Mouse (Mus musculus) splenic B cell, adult 2 months (primary cell): ENCODE results near the gene Man1b1.
A peak's percentile ranks its signal among the peaks of the same experiment; 100 is the strongest.

Source experiments
- DNase-seq: peaks from one replicate; pipeline ENCODE4 v3.0.0-alpha.2; 2011; ENCODE audit warnings: low read depth, low spot score
- H3K27me3 ChIP-seq: 2 replicates; pipeline ENCODE4 v1.6.1; 2012; ENCODE audit warnings: mild to moderate bottlenecking, low read length, moderate library complexity, mixed read lengths; ENCODE audit not compliant: control insufficient read depth, poor library complexity, insufficient read depth, severe bottlenecking
- H3K36me3 ChIP-seq: 2 replicates; pipeline ENCODE4 v1.6.1; 2012; ENCODE audit warnings: mild to moderate bottlenecking, low read length, moderate library complexity, mixed read lengths; ENCODE audit not compliant: control insufficient read depth, poor library complexity, insufficient read depth, severe bottlenecking

Gene Man1b1

GRCm38 (mm10) chr2:25297093-25297492, 35.0 kb upstream of the Man1b1 start:
- no peak for DNase-seq
- no peaks in the 10 kb centered on the region for H3K27me3 ChIP-seq
- no peaks in the 10 kb centered on the region for H3K36me3 ChIP-seq

GRCm38 (mm10) chr2:25298046-25298445, 34.1 kb upstream of the Man1b1 start:
- DNase-seq: no peak
- no peaks in the 10 kb centered on the region for H3K36me3 ChIP-seq
- no peaks in the 10 kb centered on the region for H3K27me3 ChIP-seq

- Histone ChIP-seq H3K36me3 (no peaks in the 10 kb centered on the region), H3K27me3 (no peaks in the 10 kb centered on the region)
- no peak for DNase-seq
These were observed 28.7 kb upstream of the Man1b1 start for GRCm38 (mm10) chr2:25303452-25303851.

DNA sequence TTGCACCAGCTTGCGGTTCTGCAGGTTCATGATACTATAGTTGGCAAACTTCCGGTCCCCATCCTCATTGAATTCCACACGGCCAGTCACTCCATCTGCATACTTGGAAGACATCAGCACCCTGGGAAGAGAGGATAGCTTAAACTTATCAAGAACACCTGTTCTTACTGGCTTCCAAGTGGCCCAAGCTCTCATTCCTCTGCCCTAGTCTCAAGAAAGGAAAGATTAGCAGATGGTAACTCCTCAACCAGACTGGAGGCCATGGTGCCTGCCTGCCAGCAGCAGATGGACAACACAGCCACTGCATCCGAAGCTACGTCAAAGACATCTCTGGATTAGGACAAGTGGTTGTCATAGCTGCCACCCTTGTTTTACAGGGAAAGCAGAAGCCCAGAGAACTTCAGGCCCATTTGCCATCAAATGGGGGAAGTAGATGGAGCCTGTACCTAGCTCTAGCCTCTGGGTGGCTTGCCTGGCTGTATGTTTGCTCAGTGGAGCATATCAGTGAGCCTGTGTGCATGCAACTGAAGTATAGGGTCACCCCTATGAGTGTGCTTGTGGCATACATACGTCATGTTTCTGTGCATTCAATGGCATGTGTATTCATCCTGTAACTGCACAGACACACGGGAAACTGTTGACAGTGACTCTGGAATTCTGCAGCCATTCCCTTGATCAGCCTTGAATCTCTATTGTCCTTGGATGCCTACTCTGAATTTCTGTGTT, 28.0 kb upstream of the Man1b1 start:
- Histone ChIP-seq H3K36me3 (no peaks in the 10 kb centered on the region), H3K27me3 (no peaks in the 10 kb centered on the region)
- DNase-seq: peak; percentile 33

DNA sequence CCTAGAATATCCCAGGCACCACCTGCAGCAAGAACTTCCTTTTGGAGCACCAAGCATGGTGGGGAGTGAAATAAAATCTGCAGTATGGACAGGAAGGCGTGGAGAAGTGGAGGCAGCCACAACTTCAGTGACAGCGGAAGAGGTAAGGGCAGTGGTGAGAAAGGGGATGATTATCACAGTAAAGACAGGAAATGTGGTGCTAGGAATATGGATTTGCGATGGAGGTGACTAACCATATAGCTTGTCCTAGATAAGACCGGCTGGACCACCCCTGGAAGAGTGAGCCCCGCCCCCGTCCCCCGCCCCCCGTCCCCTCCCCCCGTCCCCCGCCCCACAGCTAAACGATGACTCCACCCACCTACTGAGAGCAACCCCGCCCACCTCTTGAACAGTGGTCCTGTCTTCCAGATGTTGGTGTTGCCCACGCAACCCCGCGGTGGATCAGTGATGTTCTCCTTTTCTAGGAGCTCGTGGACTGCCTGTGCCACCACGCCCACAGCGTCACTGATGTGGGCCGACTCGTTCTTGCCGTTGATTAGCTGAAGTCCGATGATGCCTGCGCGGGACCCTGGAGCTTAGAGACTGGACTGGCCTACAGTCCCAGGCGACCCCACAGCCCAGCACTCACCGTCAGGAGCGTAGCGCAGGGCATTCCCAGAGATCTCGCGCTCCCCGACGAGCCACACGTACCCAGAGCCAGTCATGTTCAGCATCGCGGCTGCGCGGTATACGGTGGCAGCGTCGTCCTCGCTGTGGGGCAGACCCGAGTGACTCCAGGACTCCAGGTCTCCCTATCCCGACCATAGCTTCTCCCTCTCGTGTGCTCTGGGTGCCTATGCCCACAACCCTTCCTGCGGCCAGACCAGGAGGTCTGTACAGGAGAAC, 27.2 kb upstream of the Man1b1 start:
- H3K27me3 ChIP-seq: no peaks in the 10 kb centered on the region
- peak; percentile 60 for DNase-seq
- H3K36me3 ChIP-seq: no peaks in the 10 kb centered on the region

GRCm38 (mm10) chr2:25305587-25306359, 26.4 kb upstream of the Man1b1 start:
- Histone ChIP-seq H3K36me3 (no peaks in the 10 kb centered on the region), H3K27me3 (no peaks in the 10 kb centered on the region)
- no peak for DNase-seq

DNA sequence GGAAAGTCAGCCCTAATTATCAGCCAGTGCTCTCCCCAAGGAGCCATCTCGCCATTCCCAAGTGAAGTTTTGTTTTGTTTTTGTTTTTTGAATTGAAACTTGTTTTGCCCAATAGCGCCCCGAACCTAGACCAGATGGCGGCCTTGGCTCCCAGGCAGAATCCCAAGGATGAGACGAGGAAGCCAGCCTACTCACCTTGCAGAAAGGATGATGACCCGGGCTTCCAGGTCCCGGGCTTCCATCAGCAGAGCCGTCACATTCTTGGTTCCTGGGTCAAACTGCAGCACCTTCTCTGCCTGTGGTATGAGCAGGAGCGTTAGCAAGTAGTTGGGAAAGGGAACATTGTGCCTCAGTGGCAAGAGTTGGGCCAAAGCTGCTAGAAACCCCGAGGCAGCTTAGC, 22.0 kb upstream of the Man1b1 start:
- DNase-seq: no peak
- Histone ChIP-seq H3K36me3 (no peaks in the 10 kb centered on the region), H3K27me3 (no peaks in the 10 kb centered on the region)

- H3K27me3 ChIP-seq: no peaks in the 10 kb centered on the region
- no peak for DNase-seq
- H3K36me3 ChIP-seq: no peaks in the 10 kb centered on the region
These were observed 21.2 kb upstream of the Man1b1 start for GRCm38 (mm10) chr2:25310969-25311368.

DNA sequence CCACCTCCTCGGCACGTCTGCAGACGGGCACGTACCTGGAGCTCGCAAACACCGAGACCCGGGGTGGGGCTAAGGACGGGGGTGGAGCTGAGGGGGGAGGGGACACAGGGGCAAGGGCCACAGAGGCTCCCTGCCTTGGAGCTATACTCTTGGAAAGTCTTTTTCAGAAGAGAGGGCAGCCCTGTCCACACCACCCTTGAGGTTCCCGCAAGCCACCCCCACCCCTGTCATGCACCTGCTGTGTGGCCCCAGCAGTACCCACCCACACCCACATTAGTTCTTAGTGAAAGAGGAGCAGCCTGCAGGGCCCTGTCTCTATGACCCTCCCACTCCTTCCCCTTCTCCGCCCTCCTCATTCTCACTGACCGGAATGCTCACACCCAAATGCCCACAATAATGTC, 20.6 kb upstream of the Man1b1 start:
- Histone ChIP-seq H3K36me3 (no peaks in the 10 kb centered on the region), H3K27me3 (no peaks in the 10 kb centered on the region)
- DNase-seq: no peak

DNA sequence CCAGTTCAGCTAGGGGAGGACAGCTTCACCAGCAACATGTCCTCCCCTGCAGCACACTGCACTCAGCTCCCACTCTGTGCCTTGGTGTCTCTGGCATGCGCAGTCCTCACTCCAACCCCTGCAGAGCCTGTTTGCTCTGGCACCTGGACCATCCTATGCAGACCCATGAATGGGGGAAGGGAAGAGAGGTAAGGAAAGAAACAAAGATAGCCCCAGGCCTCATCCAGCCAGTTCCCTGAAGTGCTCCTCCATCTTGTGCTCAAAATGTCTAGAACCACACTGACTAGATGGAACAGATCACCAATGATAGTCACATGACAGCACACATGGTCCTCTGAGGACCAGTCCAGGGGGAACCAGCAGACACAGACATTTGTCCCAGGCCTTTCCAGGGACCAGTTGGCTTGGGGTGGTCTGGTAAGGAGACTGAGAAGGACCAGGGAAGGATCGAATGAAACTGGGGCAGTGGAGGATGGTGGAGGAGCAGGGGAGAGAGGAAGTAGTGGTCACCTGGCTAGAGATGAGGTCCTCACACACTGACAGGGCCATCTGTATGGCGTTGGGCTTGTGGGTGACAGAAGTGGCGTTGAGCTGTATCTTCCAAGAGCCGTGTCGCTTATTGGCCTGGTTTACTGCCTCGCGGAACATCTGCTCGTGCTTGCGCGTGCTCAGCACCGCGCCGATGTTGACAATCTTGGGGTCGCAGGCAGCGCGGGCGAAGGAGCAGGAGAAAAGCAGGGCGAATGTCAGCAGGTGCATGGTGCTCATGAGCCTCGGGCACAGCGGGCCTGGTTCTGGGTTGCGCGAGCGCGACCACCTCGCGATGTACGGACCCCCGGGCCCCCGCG, 13.8 kb upstream of the Man1b1 start:
- peak; percentile 17 for DNase-seq
- Histone ChIP-seq H3K36me3 (no peaks in the 10 kb centered on the region), H3K27me3 (no peaks in the 10 kb centered on the region)

GRCm38 (mm10) chr2:25318971-25319773, 13.0 kb upstream of the Man1b1 start, which contains the start of gene Grin1:
Gene Grin1 (minus strand): TSS chr2:25319187.
- DNase-seq: peak; percentile 69
- Histone ChIP-seq H3K27me3 (no peaks in the 10 kb centered on the region), H3K36me3 (no peaks in the 10 kb centered on the region)

DNA sequence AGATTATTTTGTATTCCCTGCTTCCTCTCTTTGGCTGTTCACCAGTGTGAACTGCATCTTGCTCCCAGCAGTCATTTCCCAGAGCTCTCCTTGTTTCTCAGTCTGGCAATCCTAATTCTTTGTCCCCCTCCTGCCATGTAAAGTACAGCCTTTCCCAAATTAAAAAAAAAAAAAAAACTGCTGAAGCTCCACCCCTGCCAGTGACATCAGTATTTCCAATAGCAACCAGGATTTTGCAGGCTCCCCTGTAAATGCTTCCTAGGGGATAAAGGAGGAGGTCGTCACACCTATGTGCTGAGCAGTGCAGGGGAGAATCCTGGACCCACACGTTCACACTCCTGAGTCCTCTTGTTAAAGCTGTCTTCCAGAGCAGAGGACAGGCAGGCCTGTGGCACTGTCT, 12.1 kb upstream of the Man1b1 start:
- no peaks in the 10 kb centered on the region for H3K27me3 ChIP-seq
- no peak for DNase-seq
- H3K36me3 ChIP-seq: no peaks in the 10 kb centered on the region

DNA sequence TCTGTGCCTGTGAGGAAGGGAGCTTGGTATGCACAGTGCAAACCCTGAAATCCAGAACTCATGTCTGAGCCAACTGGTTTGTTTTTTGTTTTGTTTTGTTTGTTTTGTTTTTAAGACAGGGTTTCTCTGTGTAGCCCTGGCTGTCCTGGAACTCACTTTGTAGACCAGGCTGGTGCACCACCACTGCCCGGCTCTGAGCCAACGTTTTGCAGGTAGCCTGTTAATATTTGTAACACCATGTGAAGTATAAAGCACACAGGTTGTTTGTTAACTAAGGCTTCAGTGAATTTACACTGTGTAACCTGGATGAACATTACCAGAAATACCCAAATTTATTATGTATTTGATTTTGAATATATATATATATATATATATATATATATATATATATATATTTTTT, 6.1 kb upstream of the Man1b1 start:
- Histone ChIP-seq H3K27me3 (no peaks in the 10 kb centered on the region), H3K36me3 (no peaks in the 10 kb centered on the region)
- no peak for DNase-seq
